Mouse (Mus musculus): Measurements from ENCODE around the gene Pabpc6.

- TF ChIP-seq CTCF (IDR thresholded peaks at IDR 0.05; ENCODE audit: low read depth) (no peak), EP300 (IDR thresholded peaks at IDR 0.05; ENCODE audit: low read depth) (no peak)
Measured at GRCm38 (mm10) chr17:9643657-9644180, 25.8 kb downstream of the Pabpc6 start.

All from liver, postnatal 0 days (tissue).